Mouse (Mus musculus): Measurements from ENCODE around the gene Calr3. TPM values are rescaled to one million over a fixed set of nuclear protein-coding genes. Genes with fewer than 3 reads are reported as not detected.
A peak's percentile ranks its signal among the peaks of the same experiment; 100 is the strongest.

Gene Calr3
- total RNA-seq, 2 experiments from 2014 or later, result not detected

GRCm38 (mm10) chr8:72443994-72444350 lies 302 bp upstream of the Calr3 start:
- peak; percentile 46 for ATAC-seq (replicated peaks; ENCODE audit: low FRiP score, poor library complexity, severe bottlenecking)

GRCm38 (mm10) chr8:72438248-72439015 lies 5.2 kb downstream of the Calr3 start:
- no peak for ATAC-seq (replicated peaks; ENCODE audit: low FRiP score, poor library complexity, severe bottlenecking)

- peak; percentile 92 for ATAC-seq (replicated peaks; ENCODE audit: low FRiP score, poor library complexity, severe bottlenecking)
Measured at GRCm38 (mm10) chr8:72434952-72435351, 8.7 kb downstream of the Calr3 start.

- no peak for ATAC-seq (replicated peaks; ENCODE audit: low FRiP score, poor library complexity, severe bottlenecking)
Measured at GRCm38 (mm10) chr8:72429676-72430075, 14.0 kb downstream of the Calr3 start.

GRCm38 (mm10) chr8:72422926-72423325 lies 20.7 kb downstream of the Calr3 start:
- no peak for ATAC-seq (replicated peaks; ENCODE audit: low FRiP score, poor library complexity, severe bottlenecking)

GRCm38 (mm10) chr8:72421362-72422335 lies 22.0 kb downstream of the Calr3 start, which contains the start of gene Eps15l1:
TSS of gene Eps15l1 (minus strand) at chr8:72421460.
- peak; percentile 90 for ATAC-seq (replicated peaks; ENCODE audit: low FRiP score, poor library complexity, severe bottlenecking)

GRCm38 (mm10) chr8:72420571-72421361 lies 22.9 kb downstream of the Calr3 start:
- peak; percentile 63 for ATAC-seq (replicated peaks; ENCODE audit: low FRiP score, poor library complexity, severe bottlenecking)

- ATAC-seq (replicated peaks; ENCODE audit: low FRiP score, poor library complexity, severe bottlenecking), result no peak
Measured at GRCm38 (mm10) chr8:72418073-72418472, 25.6 kb downstream of the Calr3 start.

GRCm38 (mm10) chr8:72415252-72415651 lies 28.4 kb downstream of the Calr3 start:
- ATAC-seq (replicated peaks; ENCODE audit: low FRiP score, poor library complexity, severe bottlenecking), result peak; percentile 20

GRCm38 (mm10) chr8:72413839-72414238 lies 29.8 kb downstream of the Calr3 start:
- peak; percentile 92 for ATAC-seq (replicated peaks; ENCODE audit: low FRiP score, poor library complexity, severe bottlenecking)

- no peak for ATAC-seq (replicated peaks; ENCODE audit: low FRiP score, poor library complexity, severe bottlenecking)
Measured at GRCm38 (mm10) chr8:72409443-72409842, 34.2 kb downstream of the Calr3 start.

GRCm38 (mm10) chr8:72407878-72408277 lies 35.8 kb downstream of the Calr3 start:
- no peak for ATAC-seq (replicated peaks; ENCODE audit: low FRiP score, poor library complexity, severe bottlenecking)

- ATAC-seq (replicated peaks; ENCODE audit: low FRiP score, poor library complexity, severe bottlenecking), result no peak
Measured at GRCm38 (mm10) chr8:72402981-72403380, 40.7 kb downstream of the Calr3 start.

GRCm38 (mm10) chr8:72401381-72401780 lies 42.3 kb downstream of the Calr3 start:
- ATAC-seq (replicated peaks; ENCODE audit: low FRiP score, poor library complexity, severe bottlenecking), result no peak

- ATAC-seq (replicated peaks; ENCODE audit: low FRiP score, poor library complexity, severe bottlenecking), result no peak
Measured at GRCm38 (mm10) chr8:72385737-72386136, 57.9 kb downstream of the Calr3 start.

GRCm38 (mm10) chr8:72382395-72382794 lies 61.3 kb downstream of the Calr3 start:
- no peak for ATAC-seq (replicated peaks; ENCODE audit: low FRiP score, poor library complexity, severe bottlenecking)

- ATAC-seq (replicated peaks; ENCODE audit: low FRiP score, poor library complexity, severe bottlenecking), result no peak
Measured at GRCm38 (mm10) chr8:72380656-72381055, 63.0 kb downstream of the Calr3 start.

GRCm38 (mm10) chr8:72376900-72377299 lies 66.8 kb downstream of the Calr3 start:
- ATAC-seq (replicated peaks; ENCODE audit: low FRiP score, poor library complexity, severe bottlenecking), result no peak

GRCm38 (mm10) chr8:72376309-72376708 lies 67.4 kb downstream of the Calr3 start:
- ATAC-seq (replicated peaks; ENCODE audit: low FRiP score, poor library complexity, severe bottlenecking), result no peak

GRCm38 (mm10) chr8:72375161-72375560 lies 68.5 kb downstream of the Calr3 start:
- no peak for ATAC-seq (replicated peaks; ENCODE audit: low FRiP score, poor library complexity, severe bottlenecking)
